Mouse (Mus musculus): ENCODE measurements around the gene Hist1h2bc.

DNA sequence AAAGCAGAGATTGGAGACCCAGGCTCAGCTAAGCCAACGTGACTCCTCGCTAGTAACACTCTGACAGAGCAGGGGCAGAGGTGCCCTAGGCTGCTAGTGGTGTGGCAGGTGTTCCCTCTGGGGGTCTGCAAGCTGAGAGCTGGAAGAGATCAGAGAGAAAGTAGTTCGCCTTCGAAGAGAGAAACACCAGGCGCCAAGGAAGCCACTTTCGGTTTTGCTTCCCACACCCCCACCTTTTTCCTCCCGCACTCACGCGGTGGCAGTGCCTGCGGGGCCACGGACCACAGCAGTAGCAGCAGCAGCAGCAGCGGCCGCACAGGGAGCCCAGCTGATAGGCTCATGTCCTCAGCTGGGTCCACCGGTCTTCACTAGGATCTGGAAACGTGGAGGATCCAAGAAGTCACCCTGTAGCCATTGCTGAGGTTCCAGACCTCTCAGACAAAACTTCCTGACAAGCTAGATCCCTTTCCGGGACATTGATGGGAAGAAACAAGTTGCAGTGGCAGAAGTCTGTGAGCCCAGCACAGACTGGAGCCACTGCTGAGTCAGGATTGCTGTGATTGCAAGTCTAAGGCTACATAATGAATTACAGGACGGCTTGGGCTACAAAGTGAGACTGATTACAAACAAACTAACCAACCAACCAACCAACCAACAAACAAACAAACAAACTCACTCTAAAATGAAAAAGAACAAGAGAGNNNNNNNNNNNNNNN, 26.5 kb downstream of the Hist1h2bc start, which contains the start of gene Hfe:
- TF ChIP-seq CTCF (conservative IDR thresholded peaks at IDR 0.05; ENCODE audit: low read length) (no peak), POU5F1 (IDR thresholded peaks at IDR 0.05; ENCODE audit: borderline replicate concordance, low read length) (no peak)
